Comparison of ENCODE assay signal across 27 mouse cellular contexts in the genomic region with DNA sequence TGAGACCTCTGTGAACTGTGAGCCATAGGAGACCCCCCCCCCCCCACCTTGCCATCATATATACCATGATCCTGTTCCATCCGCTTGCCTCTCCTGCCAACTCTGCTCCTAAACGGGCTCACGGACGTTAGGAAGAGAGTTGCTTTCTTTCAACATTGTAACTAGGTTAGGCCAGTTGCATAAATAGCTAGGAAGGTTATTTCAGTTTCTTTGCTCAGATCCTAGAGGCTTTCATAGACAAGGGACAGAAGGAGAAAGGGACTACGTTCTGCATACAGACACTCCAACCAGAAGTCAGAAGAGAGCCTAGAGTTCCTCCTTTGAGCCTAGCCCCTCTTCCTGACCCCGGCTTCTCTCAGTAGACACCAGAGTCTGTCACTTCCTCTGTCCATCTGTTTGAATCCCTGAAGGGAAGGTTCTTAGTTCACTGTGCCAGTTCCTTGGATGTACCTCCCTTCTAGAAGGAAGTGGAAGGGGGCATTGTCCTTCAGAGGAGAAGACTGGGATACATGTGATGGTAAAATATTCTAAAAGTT.
"Had no signal": no experiment of that assay in that cellular context is flagged by ENCODE, and none has a peak within 500 bp of the region (broad histone marks: within the 10 kb centered on the region; RNA-seq: fewer than 3 reads in every experiment).

No protein-coding gene starts in this region.

- ATAC-seq: hindbrain, embryonic 16.5 days; inflammation-experienced regulatory T-cells, adult 6 months; intestine, embryonic 15.5 days; intestine, postnatal 0 days; liver, embryonic 12.5 days had no signal

- H3K27me3 ChIP-seq: heart, embryonic 15.5 days; hindbrain, embryonic 12.5 days; intestine, embryonic 15.5 days; kidney, embryonic 15.5 days; limb, embryonic 15.5 days; liver, embryonic 12.5 days had no signal

- DNase-seq: gastrocnemius, adult 2 months; gastrocnemius, postnatal 10 days; gastrocnemius, postnatal 25 days; heart, adult 18-20 months; heart, postnatal 14 days; heart, postnatal 36 days; kidney, adult 18-20 months; kidney, adult 9 months; kidney, postnatal 14 days; kidney, postnatal 36 days; layer of hippocampus, adult 9-11 months; layer of hippocampus, postnatal 36 days; left cerebral cortex, postnatal 4 days had no signal

- H3K36me3 ChIP-seq: heart, embryonic 13.5 days; heart, embryonic 15.5 days; hindbrain, embryonic 12.5 days; intestine, embryonic 15.5 days; kidney, embryonic 15.5 days; limb, embryonic 13.5 days; limb, embryonic 15.5 days; liver, embryonic 12.5 days had no signal

- H3K4me3 ChIP-seq: gastrocnemius, adult 2 months; heart, embryonic 13.5 days; heart, embryonic 15.5 days; hindbrain, embryonic 12.5 days; intestine, embryonic 15.5 days; kidney, embryonic 15.5 days; limb, embryonic 13.5 days; limb, embryonic 15.5 days; liver, embryonic 12.5 days had no signal

- H3K4me1 ChIP-seq: hindbrain, embryonic 12.5 days; intestine, embryonic 15.5 days; kidney, embryonic 15.5 days; liver, embryonic 12.5 days had no signal

- H3K27ac ChIP-seq: gastrocnemius, adult 2 months; heart, embryonic 13.5 days; heart, embryonic 15.5 days; hindbrain, embryonic 12.5 days; hindbrain, embryonic 14.5 days; intestine, embryonic 15.5 days; kidney, embryonic 15.5 days; kidney, postnatal 0 days; limb, embryonic 13.5 days; limb, embryonic 15.5 days; liver, embryonic 12.5 days; liver, embryonic 14.5 days had no signal
